Mouse (Mus musculus): ENCODE data around the gene Fam206a. TPM values are rescaled to one million over a fixed set of nuclear protein-coding genes. Genes with fewer than 3 reads are reported as not detected.

Fam206a gene
- polyA plus RNA-seq (2014; fragmentation: Nextera tagmentation; extraction: Ambion mirVana), result 23.9 and 26.6 TPM in 2 replicates

GRCm38 (mm10) chr4:56801907-56802668 lies at the start of gene Fam206a, which contains the start of gene Elp1:
Gene Fam206a, plus strand, starts transcription at chr4:56802345.
Gene Elp1, minus strand, starts transcription at chr4:56802331.
- H3K4me3 ChIP-seq (ENCODE audit: low read depth, low read length), result peak within 1 kb of the TSS; percentile 67
- H3K27me3 ChIP-seq (ENCODE audit: control insufficient read depth, insufficient read depth, low read length), result no peaks in the 10 kb centered on the region
- peaks cover 21% of the 10 kb centered on the region for H3K4me1 ChIP-seq (ENCODE audit: control insufficient read depth, insufficient read depth, low read length)
- peak within 1 kb of the TSS; percentile 67 for H3K4me2 ChIP-seq
- ATAC-seq (ENCODE audit: low FRiP score) (peak; percentile 98), DNase-seq (ENCODE audit: low spot score, missing footprints) (peak; percentile 100)
- H3K9ac ChIP-seq (ENCODE audit: low read length), result peak within 1 kb of the TSS; percentile 79
- peaks cover 8% of the 10 kb centered on the region; the same call in 1 of the 2 replicates for H3K36me3 ChIP-seq (ENCODE audit: control insufficient read depth, insufficient read depth, low read length)
- peak within 1 kb of the TSS; percentile 67 for H3K27ac ChIP-seq (ENCODE audit: low read depth, low read length)
- no peaks in the 10 kb centered on the region for H3K9me3 ChIP-seq (ENCODE audit: control insufficient read depth, low read length)
- WGBS, result under 1% methylated on average over 72 of the region's 72 CpGs

- Histone ChIP-seq H3K27me3 (ENCODE audit: control insufficient read depth, insufficient read depth, low read length) (no peaks in the 10 kb centered on the region), H3K36me3 (ENCODE audit: control insufficient read depth, insufficient read depth, low read length) (peaks cover 46% of the 10 kb centered on the region), H3K4me2 (no peak overlapping the region), H3K9ac (ENCODE audit: low read length) (no peak overlapping the region), H3K9me3 (ENCODE audit: control insufficient read depth, low read length) (no peaks in the 10 kb centered on the region), H3K27ac (ENCODE audit: low read depth, low read length) (no peak overlapping the region), H3K4me1 (ENCODE audit: control insufficient read depth, insufficient read depth, low read length) (no peaks in the 10 kb centered on the region), H3K4me3 (ENCODE audit: low read depth, low read length) (no peak overlapping the region)
- ATAC-seq (ENCODE audit: low FRiP score), result no peak
- WGBS, result 91% methylated on average over 5 of the region's 5 CpGs
- DNase-seq (ENCODE audit: low spot score, missing footprints), result no peak
Observed at GRCm38 (mm10) chr4:56756021-56756420, 46.1 kb upstream of the Fam206a start.

GRCm38 (mm10) chr4:56756966-56757600 lies 45.1 kb upstream of the Fam206a start:
- H3K9me3 ChIP-seq (ENCODE audit: control insufficient read depth, low read length), result no peaks in the 10 kb centered on the region
- DNase-seq (ENCODE audit: low spot score, missing footprints), result no peak
- no peaks in the 10 kb centered on the region for H3K27me3 ChIP-seq (ENCODE audit: control insufficient read depth, insufficient read depth, low read length)
- H3K36me3 ChIP-seq (ENCODE audit: control insufficient read depth, insufficient read depth, low read length), result peaks cover 40% of the 10 kb centered on the region
- no peaks in the 10 kb centered on the region for H3K4me1 ChIP-seq (ENCODE audit: control insufficient read depth, insufficient read depth, low read length)
- H3K27ac ChIP-seq (ENCODE audit: low read depth, low read length), result no peak overlapping the region
- no peak overlapping the region for H3K9ac ChIP-seq (ENCODE audit: low read length)
- ATAC-seq (ENCODE audit: low FRiP score), result no peak
- WGBS, result 90% methylated on average over 10 of the region's 10 CpGs
- H3K4me2 ChIP-seq, result no peak overlapping the region
- no peak overlapping the region for H3K4me3 ChIP-seq (ENCODE audit: low read depth, low read length)

GRCm38 (mm10) chr4:56757693-56758092 lies 44.5 kb upstream of the Fam206a start:
- H3K4me2 ChIP-seq, result no peak overlapping the region
- H3K27me3 ChIP-seq (ENCODE audit: control insufficient read depth, insufficient read depth, low read length), result no peaks in the 10 kb centered on the region
- H3K4me3 ChIP-seq (ENCODE audit: low read depth, low read length), result no peak overlapping the region
- H3K36me3 ChIP-seq (ENCODE audit: control insufficient read depth, insufficient read depth, low read length), result peaks cover 40% of the 10 kb centered on the region
- no peak overlapping the region for H3K27ac ChIP-seq (ENCODE audit: low read depth, low read length)
- no peak overlapping the region for H3K9ac ChIP-seq (ENCODE audit: low read length)
- no peak for DNase-seq (ENCODE audit: low spot score, missing footprints)
- no peaks in the 10 kb centered on the region for H3K4me1 ChIP-seq (ENCODE audit: control insufficient read depth, insufficient read depth, low read length)
- no peaks in the 10 kb centered on the region for H3K9me3 ChIP-seq (ENCODE audit: control insufficient read depth, low read length)
- no peak for ATAC-seq (ENCODE audit: low FRiP score)
- WGBS, result 96% methylated on average over 1 of the region's 1 CpGs

- Histone ChIP-seq H3K9ac (ENCODE audit: low read length) (no peak overlapping the region), H3K27ac (ENCODE audit: low read depth, low read length) (no peak overlapping the region)
- 71% methylated on average over 5 of the region's 5 CpGs for WGBS
Observed at GRCm38 (mm10) chr4:56767861-56768284, 34.3 kb upstream of the Fam206a start.

GRCm38 (mm10) chr4:56768913-56769312 lies 33.2 kb upstream of the Fam206a start:
- WGBS, result 95% methylated on average over 7 of the region's 7 CpGs

More at GRCm38 (mm10) chr4:56767861-56768284, 34.3 kb upstream of the Fam206a start:
- no peak overlapping the region for H3K4me2 ChIP-seq
- H3K27me3 ChIP-seq (ENCODE audit: control insufficient read depth, insufficient read depth, low read length), result no peaks in the 10 kb centered on the region
- DNase-seq (ENCODE audit: low spot score, missing footprints) (no peak), ATAC-seq (ENCODE audit: low FRiP score) (no peak)
- H3K4me3 ChIP-seq (ENCODE audit: low read depth, low read length), result no peak overlapping the region
- H3K9me3 ChIP-seq (ENCODE audit: control insufficient read depth, low read length), result no peaks in the 10 kb centered on the region
- peaks cover 45% of the 10 kb centered on the region for H3K36me3 ChIP-seq (ENCODE audit: control insufficient read depth, insufficient read depth, low read length)
- no peaks in the 10 kb centered on the region for H3K4me1 ChIP-seq (ENCODE audit: control insufficient read depth, insufficient read depth, low read length)

GRCm38 (mm10) chr4:56771065-56771464 lies 31.1 kb upstream of the Fam206a start:
- peaks cover 55% of the 10 kb centered on the region for H3K36me3 ChIP-seq (ENCODE audit: control insufficient read depth, insufficient read depth, low read length)
- H3K4me2 ChIP-seq, result no peak overlapping the region
- ATAC-seq (ENCODE audit: low FRiP score), result no peak
- 82% methylated on average over 1 of the region's 1 CpGs for WGBS
- no peak overlapping the region for H3K4me3 ChIP-seq (ENCODE audit: low read depth, low read length)
- no peaks in the 10 kb centered on the region for H3K9me3 ChIP-seq (ENCODE audit: control insufficient read depth, low read length)
- no peak for DNase-seq (ENCODE audit: low spot score, missing footprints)
- H3K4me1 ChIP-seq (ENCODE audit: control insufficient read depth, insufficient read depth, low read length), result no peaks in the 10 kb centered on the region
- H3K27ac ChIP-seq (ENCODE audit: low read depth, low read length), result no peak overlapping the region
- H3K9ac ChIP-seq (ENCODE audit: low read length), result no peak overlapping the region
- no peaks in the 10 kb centered on the region for H3K27me3 ChIP-seq (ENCODE audit: control insufficient read depth, insufficient read depth, low read length)

More at GRCm38 (mm10) chr4:56768913-56769312, 33.2 kb upstream of the Fam206a start:
- Histone ChIP-seq H3K9ac (ENCODE audit: low read length) (no peak overlapping the region), H3K9me3 (ENCODE audit: control insufficient read depth, low read length) (no peaks in the 10 kb centered on the region), H3K27ac (ENCODE audit: low read depth, low read length) (no peak overlapping the region), H3K4me3 (ENCODE audit: low read depth, low read length) (no peak overlapping the region), H3K27me3 (ENCODE audit: control insufficient read depth, insufficient read depth, low read length) (no peaks in the 10 kb centered on the region), H3K4me2 (no peak overlapping the region), H3K4me1 (ENCODE audit: control insufficient read depth, insufficient read depth, low read length) (no peaks in the 10 kb centered on the region), H3K36me3 (ENCODE audit: control insufficient read depth, insufficient read depth, low read length) (peaks cover 51% of the 10 kb centered on the region)
- DNase-seq (ENCODE audit: low spot score, missing footprints) (no peak), ATAC-seq (ENCODE audit: low FRiP score) (no peak)

- WGBS, result 53% methylated on average over 1 of the region's 1 CpGs
- Histone ChIP-seq H3K36me3 (ENCODE audit: control insufficient read depth, insufficient read depth, low read length) (peaks cover 33% of the 10 kb centered on the region), H3K9me3 (ENCODE audit: control insufficient read depth, low read length) (no peaks in the 10 kb centered on the region), H3K4me3 (ENCODE audit: low read depth, low read length) (no peak overlapping the region), H3K4me2 (no peak overlapping the region), H3K27me3 (ENCODE audit: control insufficient read depth, insufficient read depth, low read length) (no peaks in the 10 kb centered on the region), H3K9ac (ENCODE audit: low read length) (no peak overlapping the region), H3K27ac (ENCODE audit: low read depth, low read length) (no peak overlapping the region), H3K4me1 (ENCODE audit: control insufficient read depth, insufficient read depth, low read length) (no peaks in the 10 kb centered on the region)
- no peak for DNase-seq (ENCODE audit: low spot score, missing footprints)
- ATAC-seq (ENCODE audit: low FRiP score), result 0 out of 2 replicates have a peak, but pooled peaks have one; percentile 30
Observed at GRCm38 (mm10) chr4:56791373-56791772, 10.8 kb upstream of the Fam206a start.

GRCm38 (mm10) chr4:56802669-56803150 lies 565 bp downstream of the Fam206a start:
- Histone ChIP-seq H3K27ac (ENCODE audit: low read depth, low read length) (no peak overlapping the region), H3K4me1 (ENCODE audit: control insufficient read depth, insufficient read depth, low read length) (peaks cover 21% of the 10 kb centered on the region), H3K9ac (ENCODE audit: low read length) (peak overlapping the region; percentile 79), H3K9me3 (ENCODE audit: control insufficient read depth, low read length) (no peaks in the 10 kb centered on the region), H3K4me2 (peak overlapping the region; percentile 67), H3K4me3 (ENCODE audit: low read depth, low read length) (peak overlapping the region; percentile 67), H3K27me3 (ENCODE audit: control insufficient read depth, insufficient read depth, low read length) (no peaks in the 10 kb centered on the region), H3K36me3 (ENCODE audit: control insufficient read depth, insufficient read depth, low read length) (peaks cover 8% of the 10 kb centered on the region; the same call in 1 of the 2 replicates)
- ATAC-seq (ENCODE audit: low FRiP score) (peak; percentile 33; the same call in 1 of the 2 replicates), DNase-seq (ENCODE audit: low spot score, missing footprints) (no peak)
- 2% methylated on average over 25 of the region's 25 CpGs for WGBS

All from midbrain, embryonic 11.5 days (tissue).